Mouse (Mus musculus): Measurements from ENCODE around the gene Selenov. TPM values are rescaled to one million over a fixed set of nuclear protein-coding genes. Genes with fewer than 3 reads are reported as not detected.

Gene Selenov
- polyA plus RNA-seq, 1 experiment from 2014 or later, result not detected

- Histone ChIP-seq H3K4me2 (replicated peaks) (peak within 1 kb of the TSS; percentile 94), H3K36me3 (no peaks in the 10 kb centered on the region), H3K27ac (peak within 1 kb of the TSS; percentile 52), H3K4me3 (replicated peaks) (peak within 1 kb of the TSS; percentile 68), H3K27me3 (replicated peaks) (no peaks in the 10 kb centered on the region), H3K9ac (peak within 1 kb of the TSS; percentile 80), H3K4me1 (replicated peaks) (peaks cover 7% of the 10 kb centered on the region), H3K9me3 (no peaks in the 10 kb centered on the region)
- peak; percentile 89 for ATAC-seq
- WGBS, result 3% methylated on average over 68 of the region's 68 CpGs
These were observed 13.2 kb downstream of the Selenov start, which contains the start of gene Eid2b for GRCm38 (mm10) chr7:28277615-28278278. Eid2b (plus strand) TSS chr7:28277739.

- H3K36me3 ChIP-seq, result no peaks in the 10 kb centered on the region
- peak; percentile 36; the same call in 1 of the 2 replicates for ATAC-seq
- no peaks in the 10 kb centered on the region for H3K9me3 ChIP-seq
- H3K9ac ChIP-seq, result no peak overlapping the region
- WGBS, result 53% methylated on average over 8 of the region's 8 CpGs
- H3K27me3 ChIP-seq (replicated peaks), result no peaks in the 10 kb centered on the region
- peaks cover 7% of the 10 kb centered on the region for H3K4me1 ChIP-seq (replicated peaks)
- no peak overlapping the region for H3K27ac ChIP-seq
- H3K4me2 ChIP-seq (replicated peaks), result no peak overlapping the region
- no peak overlapping the region for H3K4me3 ChIP-seq (replicated peaks)
These were observed 13.8 kb downstream of the Selenov start for GRCm38 (mm10) chr7:28277237-28277614.

- WGBS, result 74% methylated on average over 3 of the region's 3 CpGs
- H3K9ac ChIP-seq, result no peak overlapping the region
- no peaks in the 10 kb centered on the region for H3K4me1 ChIP-seq (replicated peaks)
- no peak overlapping the region for H3K4me2 ChIP-seq (replicated peaks)
- H3K4me3 ChIP-seq (replicated peaks), result no peak overlapping the region
- no peak for ATAC-seq
- peaks cover 4% of the 10 kb centered on the region; the same call in 1 of the 2 replicates for H3K36me3 ChIP-seq
- no peaks in the 10 kb centered on the region for H3K27me3 ChIP-seq (replicated peaks)
- H3K9me3 ChIP-seq, result no peaks in the 10 kb centered on the region
- H3K27ac ChIP-seq, result no peak overlapping the region
These were observed 19.2 kb downstream of the Selenov start for GRCm38 (mm10) chr7:28271761-28272160.

DNA sequence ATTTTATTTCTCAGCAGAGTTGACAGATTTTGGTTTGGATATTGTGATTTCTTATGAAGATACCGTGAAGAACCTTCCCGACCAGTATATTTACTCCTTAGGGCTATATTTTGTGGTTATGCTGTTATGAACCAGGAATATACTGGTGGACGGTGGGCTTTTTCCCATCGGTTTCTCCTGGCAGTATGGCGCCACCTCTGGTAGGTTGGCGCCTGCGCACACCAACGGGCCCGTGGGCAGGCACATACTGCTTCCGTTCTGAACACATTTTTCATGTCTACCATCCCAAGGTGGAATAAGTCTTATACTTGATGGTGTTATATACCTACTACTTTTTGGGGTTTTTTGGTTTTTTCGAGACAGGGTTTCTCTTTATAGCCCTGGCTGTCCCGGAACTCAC is 21.6 kb downstream of the Selenov start:
- H3K27me3 ChIP-seq (replicated peaks), result no peaks in the 10 kb centered on the region
- ATAC-seq, result no peak
- H3K9me3 ChIP-seq, result no peaks in the 10 kb centered on the region
- H3K36me3 ChIP-seq, result peaks cover 4% of the 10 kb centered on the region; the same call in 1 of the 2 replicates
- H3K4me2 ChIP-seq (replicated peaks), result 0 out of 2 replicates have a peak overlapping the region, but pooled peaks have one; percentile 83
- H3K9ac ChIP-seq, result no peak overlapping the region
- no peak overlapping the region for H3K27ac ChIP-seq
- no peak overlapping the region for H3K4me3 ChIP-seq (replicated peaks)
- 95% methylated on average over 12 of the region's 12 CpGs for WGBS
- no peaks in the 10 kb centered on the region for H3K4me1 ChIP-seq (replicated peaks)

GRCm38 (mm10) chr7:28268576-28268975 is 22.4 kb downstream of the Selenov start:
- 28% methylated on average over 16 of the region's 16 CpGs for WGBS
- 0 out of 2 replicates have a peak, but pooled peaks have one; percentile 2 for ATAC-seq

GRCm38 (mm10) chr7:28268042-28268531 is 22.9 kb downstream of the Selenov start:
- peaks cover 4% of the 10 kb centered on the region; the same call in 1 of the 2 replicates for H3K36me3 ChIP-seq
- no peaks in the 10 kb centered on the region for H3K27me3 ChIP-seq (replicated peaks)
- ATAC-seq, result peak; percentile 87

More at GRCm38 (mm10) chr7:28268576-28268975, 22.4 kb downstream of the Selenov start:
- Histone ChIP-seq H3K36me3 (peaks cover 4% of the 10 kb centered on the region; the same call in 1 of the 2 replicates), H3K4me2 (replicated peaks) (peak overlapping the region; percentile 83), H3K27ac (peak overlapping the region; percentile 88; the same call in 1 of the 2 replicates), H3K4me3 (replicated peaks) (peak overlapping the region; percentile 88), H3K9me3 (no peaks in the 10 kb centered on the region), H3K4me1 (replicated peaks) (no peaks in the 10 kb centered on the region), H3K9ac (peak overlapping the region; percentile 98), H3K27me3 (replicated peaks) (no peaks in the 10 kb centered on the region)

DNA sequence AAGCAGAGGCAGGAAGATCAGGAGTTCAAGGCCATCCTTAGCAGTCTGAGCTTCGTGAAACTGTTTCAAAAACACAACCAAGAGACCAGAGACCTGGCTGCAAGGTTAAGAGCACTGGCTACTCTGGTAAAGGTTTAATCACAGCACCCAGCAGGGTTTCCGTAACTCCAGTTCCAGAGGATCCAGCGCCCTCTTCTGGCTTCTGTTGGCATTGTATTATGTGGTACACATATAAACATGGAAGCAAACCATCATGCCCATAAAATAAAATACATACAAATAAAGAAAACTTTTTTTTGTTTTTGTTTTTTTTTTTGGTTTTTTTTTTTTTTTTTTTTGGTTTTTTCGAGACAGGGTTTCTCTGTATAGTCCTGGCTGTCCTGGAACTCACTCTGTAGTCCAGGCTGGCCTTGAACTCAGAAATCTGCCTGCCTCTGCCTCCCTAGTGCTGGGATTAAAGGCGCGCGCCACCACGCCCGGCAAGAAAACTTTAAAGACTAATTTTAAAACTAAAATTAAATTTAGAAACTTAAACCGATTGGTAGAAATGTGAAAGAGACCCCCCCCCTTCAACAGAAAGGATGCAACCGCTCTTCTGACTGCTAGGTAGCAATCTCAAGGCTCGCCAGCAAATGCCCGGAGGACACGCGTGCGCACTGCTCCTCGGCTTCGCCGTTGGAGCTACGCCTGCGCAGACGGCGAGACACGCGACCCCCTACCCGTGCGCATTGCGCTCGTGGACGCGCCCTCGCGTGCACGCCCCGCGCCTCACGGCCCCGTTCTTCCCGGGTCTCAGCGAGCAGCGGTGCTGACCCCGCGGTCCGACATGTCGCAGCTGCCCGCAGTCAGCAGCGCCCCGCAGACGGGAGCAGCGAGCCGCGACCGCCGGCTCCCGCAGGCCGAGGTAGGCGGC is 23.6 kb downstream of the Selenov start, which contains the start of gene Eid2:
Eid2 (plus strand) TSS at position 753 of the 913 bp plus-strand sequence.
- H3K4me2 ChIP-seq (replicated peaks), result peak within 1 kb of the TSS; percentile 83
- H3K36me3 ChIP-seq, result peaks cover 4% of the 10 kb centered on the region; the same call in 1 of the 2 replicates
- H3K4me1 ChIP-seq (replicated peaks), result no peaks in the 10 kb centered on the region
- no peaks in the 10 kb centered on the region for H3K27me3 ChIP-seq (replicated peaks)
- H3K27ac ChIP-seq, result peak within 1 kb of the TSS; percentile 88
- no peaks in the 10 kb centered on the region for H3K9me3 ChIP-seq
- peak; percentile 91 for ATAC-seq
- peak within 1 kb of the TSS; percentile 98 for H3K9ac ChIP-seq
- 6% methylated on average over 57 of the region's 57 CpGs for WGBS
- peak within 1 kb of the TSS; percentile 88 for H3K4me3 ChIP-seq (replicated peaks)

More at GRCm38 (mm10) chr7:28268042-28268531, 22.9 kb downstream of the Selenov start:
- peak overlapping the region; percentile 88 for H3K4me3 ChIP-seq (replicated peaks)
- peak overlapping the region; percentile 88 for H3K27ac ChIP-seq
- H3K9ac ChIP-seq, result peak overlapping the region; percentile 98
- H3K9me3 ChIP-seq, result no peaks in the 10 kb centered on the region
- under 1% methylated on average over 62 of the region's 62 CpGs for WGBS
- H3K4me1 ChIP-seq (replicated peaks), result no peaks in the 10 kb centered on the region
- H3K4me2 ChIP-seq (replicated peaks), result peak overlapping the region; percentile 83

GRCm38 (mm10) chr7:28265391-28265790 is 25.6 kb downstream of the Selenov start:
- Histone ChIP-seq H3K4me1 (replicated peaks) (no peaks in the 10 kb centered on the region), H3K4me2 (replicated peaks) (no peak overlapping the region), H3K4me3 (replicated peaks) (no peak overlapping the region), H3K27ac (no peak overlapping the region), H3K27me3 (replicated peaks) (no peaks in the 10 kb centered on the region), H3K36me3 (peaks cover 4% of the 10 kb centered on the region; the same call in 1 of the 2 replicates), H3K9me3 (no peaks in the 10 kb centered on the region), H3K9ac (no peak overlapping the region)
- ATAC-seq, result no peak
- WGBS, result 87% methylated on average over 13 of the region's 13 CpGs

DNA sequence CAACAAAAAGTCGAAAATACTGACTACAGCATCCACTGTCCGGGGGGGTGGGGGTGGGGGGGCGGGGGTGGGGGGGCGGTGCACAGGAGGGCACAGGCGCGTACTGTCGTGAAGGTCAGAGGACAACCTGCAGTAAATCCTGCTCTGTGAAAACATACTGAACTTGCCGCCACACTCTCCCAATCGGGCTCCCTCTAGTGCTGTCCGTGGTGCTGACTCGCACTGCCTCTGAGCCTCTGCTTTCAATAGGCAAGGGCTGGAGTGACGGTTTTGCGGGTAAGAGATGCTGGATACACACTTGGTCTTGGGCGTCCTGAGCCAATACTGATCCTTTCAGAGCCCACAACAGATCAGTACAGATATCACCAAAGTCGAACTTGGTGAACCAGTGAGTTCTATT is 27.2 kb downstream of the Selenov start:
- 0 out of 2 replicates have a peak, but pooled peaks have one; percentile 31 for ATAC-seq
- Histone ChIP-seq H3K27ac (no peak overlapping the region), H3K27me3 (replicated peaks) (no peaks in the 10 kb centered on the region), H3K4me3 (replicated peaks) (no peak overlapping the region), H3K9ac (no peak overlapping the region), H3K36me3 (no peaks in the 10 kb centered on the region), H3K9me3 (no peaks in the 10 kb centered on the region), H3K4me2 (replicated peaks) (no peak overlapping the region), H3K4me1 (replicated peaks) (no peaks in the 10 kb centered on the region)
- WGBS, result 5% methylated on average over 15 of the region's 15 CpGs

GRCm38 (mm10) chr7:28262861-28263260 is 28.1 kb downstream of the Selenov start:
- H3K27ac ChIP-seq, result no peak overlapping the region
- no peak overlapping the region for H3K4me2 ChIP-seq (replicated peaks)
- 49% methylated on average over 5 of the region's 5 CpGs for WGBS
- no peaks in the 10 kb centered on the region for H3K9me3 ChIP-seq
- H3K27me3 ChIP-seq (replicated peaks), result no peaks in the 10 kb centered on the region
- ATAC-seq, result no peak
- H3K4me1 ChIP-seq (replicated peaks), result no peaks in the 10 kb centered on the region
- no peak overlapping the region for H3K9ac ChIP-seq
- H3K36me3 ChIP-seq, result no peaks in the 10 kb centered on the region
- no peak overlapping the region for H3K4me3 ChIP-seq (replicated peaks)

DNA sequence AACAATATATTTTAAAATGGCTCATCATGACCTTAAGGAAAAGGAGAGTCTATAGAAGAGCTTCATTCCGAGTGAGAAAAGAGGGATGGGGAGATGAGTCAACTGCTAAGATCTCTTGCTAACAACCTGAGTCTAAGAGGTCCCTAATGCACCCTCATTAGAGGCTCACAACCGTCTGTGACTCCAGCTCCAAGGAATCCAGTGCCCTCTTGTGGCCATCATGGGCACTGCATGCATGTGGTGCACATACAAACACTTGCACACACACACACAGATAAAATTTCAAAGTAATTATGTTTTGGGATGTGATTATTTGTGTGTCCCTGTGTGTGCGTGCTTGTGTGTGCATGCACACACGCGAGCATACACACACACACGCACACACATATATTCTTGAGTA is 35.5 kb downstream of the Selenov start:
- no peak for ATAC-seq
- H3K36me3 ChIP-seq, result no peaks in the 10 kb centered on the region
- no peak overlapping the region for H3K9ac ChIP-seq
- no peak overlapping the region for H3K27ac ChIP-seq
- H3K4me2 ChIP-seq (replicated peaks), result no peak overlapping the region
- H3K27me3 ChIP-seq (replicated peaks), result no peaks in the 10 kb centered on the region
- H3K4me3 ChIP-seq (replicated peaks), result no peak overlapping the region
- H3K9me3 ChIP-seq, result no peaks in the 10 kb centered on the region
- 74% methylated on average over 6 of the region's 6 CpGs for WGBS
- no peaks in the 10 kb centered on the region for H3K4me1 ChIP-seq (replicated peaks)

GRCm38 (mm10) chr7:28254591-28254990 is 36.4 kb downstream of the Selenov start:
- Histone ChIP-seq H3K9ac (no peak overlapping the region), H3K4me1 (replicated peaks) (no peaks in the 10 kb centered on the region), H3K36me3 (no peaks in the 10 kb centered on the region), H3K4me2 (replicated peaks) (no peak overlapping the region), H3K9me3 (no peaks in the 10 kb centered on the region), H3K4me3 (replicated peaks) (no peak overlapping the region), H3K27me3 (replicated peaks) (no peaks in the 10 kb centered on the region), H3K27ac (no peak overlapping the region)
- 78% methylated on average over 6 of the region's 6 CpGs for WGBS
- no peak for ATAC-seq
